Mouse (Mus musculus) bone marrow macrophage, adult 2 months (primary cell): ENCODE results near the gene Kifc1. TPM values are rescaled to one million over a fixed set of nuclear protein-coding genes. Genes with fewer than 3 reads are reported as not detected.
A peak's percentile ranks its signal among the peaks of the same experiment; 100 is the strongest.

Experiments used
- H3K27ac ChIP-seq: 2 replicates; pipeline ENCODE4 v1.5.1; 2012; ENCODE audit warnings: low read depth, low read length; ENCODE audit not compliant: insufficient read depth
- H3K4me1 ChIP-seq: 2 replicates; pipeline ENCODE4 v1.6.1; 2012; ENCODE audit warnings: low read length; ENCODE audit not compliant: control insufficient read depth, insufficient read depth
- H3K4me3 ChIP-seq: 2 replicates; pipeline ENCODE4 v1.5.1; 2012; ENCODE audit warnings: mild to moderate bottlenecking, low read length, moderate library complexity; ENCODE audit not compliant: insufficient read depth
- CTCF ChIP-seq: IDR thresholded peaks from 2 replicates; pipeline ENCODE4 v1.5.1; 2012; ENCODE audit warnings: low read depth, mild to moderate bottlenecking, low read length, moderate library complexity
- POLR2A ChIP-seq: IDR thresholded peaks from 2 replicates; pipeline ENCODE4 v1.6.1; 2012; ENCODE audit warnings: mild to moderate bottlenecking, low read depth, low read length, borderline replicate concordance
- polyA plus RNA-seq: library from polyadenylated mRNA; stranded (reverse); fragments of >200 nt; gene quantifications from 2 replicates; pipeline ENCODE4 v1.2.4, GENCODE M21; 2012; ENCODE audit not compliant: missing spikeins, insufficient read depth, insufficient read length

Kifc1 gene
- polyA plus RNA-seq, 1 experiment: 35.5 TPM

- Histone ChIP-seq H3K27ac (no peak overlapping the region), H3K4me1 (peaks cover 8% of the 10 kb centered on the region), H3K4me3 (no peak overlapping the region)
- TF ChIP-seq POLR2A: no peak
- TF ChIP-seq CTCF: no peak
Measured at GRCm38 (mm10) chr17:33848139-33848538, 42.3 kb downstream of the Kifc1 start.

- H3K4me3 ChIP-seq: no peak overlapping the region
- peaks cover 8% of the 10 kb centered on the region for H3K4me1 ChIP-seq
- TF ChIP-seq POLR2A (no peak), CTCF (no peak)
- H3K27ac ChIP-seq: no peak overlapping the region
Measured at GRCm38 (mm10) chr17:33844196-33844595, 46.3 kb downstream of the Kifc1 start.

DNA sequence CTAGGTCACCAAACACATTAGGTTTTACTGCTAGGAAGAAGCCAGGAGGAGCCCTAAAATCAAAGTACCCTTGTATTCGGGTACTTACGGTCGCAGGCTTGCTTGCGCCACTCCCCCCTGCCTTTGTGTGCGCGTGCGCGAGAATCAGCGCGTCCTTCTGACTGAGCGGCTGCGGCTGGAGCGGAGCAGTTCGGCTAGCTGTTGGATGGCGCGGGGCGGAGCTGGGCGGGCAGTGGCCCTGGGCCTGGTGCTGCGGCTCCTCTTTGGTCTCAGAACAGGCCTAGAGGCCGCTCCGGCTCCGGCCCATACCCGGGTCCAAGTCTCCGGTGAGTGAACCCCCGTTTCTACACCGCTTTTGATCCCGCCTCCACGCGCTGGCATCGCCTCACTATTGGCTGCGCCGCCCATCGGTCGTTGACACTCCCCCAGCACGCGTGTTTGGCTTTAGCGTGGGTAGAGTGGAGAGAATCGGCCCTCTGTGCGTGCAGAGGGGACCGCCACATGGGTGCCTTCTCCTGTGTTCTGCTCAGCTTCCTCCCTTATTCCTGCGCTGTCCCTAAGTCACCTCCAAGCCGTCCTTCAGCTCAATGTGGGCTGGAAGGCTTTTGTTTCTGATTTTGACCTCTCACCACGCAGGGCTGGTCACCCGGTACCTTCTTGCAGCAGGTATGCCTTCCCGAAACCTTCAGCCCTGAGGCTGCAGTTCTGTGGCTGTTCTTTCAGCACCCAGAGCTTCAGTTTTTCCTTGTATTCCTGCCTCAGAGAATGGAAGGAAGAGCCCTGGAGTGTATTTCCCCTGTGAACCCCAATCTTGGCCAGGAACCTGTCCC is 47.3 kb downstream of the Kifc1 start, which contains the start of gene Cd320:
Gene Cd320, plus strand, starts transcription at position 126 of the 830 bp plus-strand sequence.
- Histone ChIP-seq H3K4me3 (peak within 1 kb of the TSS; percentile 78), H3K4me1 (peaks cover 8% of the 10 kb centered on the region), H3K27ac (no peak within 1 kb of the TSS)
- no peak for TF ChIP-seq CTCF
- TF ChIP-seq POLR2A: 0 out of 2 replicates have a peak, but pooled peaks have one; percentile 15

- Histone ChIP-seq H3K27ac (no peak overlapping the region), H3K4me1 (peaks cover 4% of the 10 kb centered on the region), H3K4me3 (no peak overlapping the region)
- TF ChIP-seq CTCF (no peak), POLR2A (no peak)
Measured at GRCm38 (mm10) chr17:33829561-33829960, 60.9 kb downstream of the Kifc1 start.

DNA sequence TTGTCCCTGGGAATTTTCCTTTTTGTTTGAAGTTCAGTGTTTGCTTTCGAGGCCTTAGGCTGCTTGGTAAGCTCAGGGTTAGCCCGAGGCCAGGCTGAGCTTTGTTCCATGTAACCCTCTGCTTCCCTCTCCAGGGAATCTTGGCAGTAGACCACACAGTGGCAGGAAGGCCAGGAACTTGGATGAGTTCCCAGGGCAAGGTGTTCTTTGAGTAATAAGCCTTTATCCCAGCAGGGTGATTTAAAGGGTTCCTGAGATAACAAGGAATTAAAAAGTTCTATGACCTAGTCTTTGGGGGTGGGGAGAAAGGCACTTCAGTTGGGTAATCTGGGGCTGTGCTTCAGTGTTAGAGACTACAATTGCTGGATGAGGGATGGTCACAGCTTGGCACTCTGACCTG is 61.6 kb downstream of the Kifc1 start:
- no peak overlapping the region for H3K27ac ChIP-seq
- no peak overlapping the region for H3K4me3 ChIP-seq
- H3K4me1 ChIP-seq: peaks cover 4% of the 10 kb centered on the region
- TF ChIP-seq POLR2A: no peak

DNA sequence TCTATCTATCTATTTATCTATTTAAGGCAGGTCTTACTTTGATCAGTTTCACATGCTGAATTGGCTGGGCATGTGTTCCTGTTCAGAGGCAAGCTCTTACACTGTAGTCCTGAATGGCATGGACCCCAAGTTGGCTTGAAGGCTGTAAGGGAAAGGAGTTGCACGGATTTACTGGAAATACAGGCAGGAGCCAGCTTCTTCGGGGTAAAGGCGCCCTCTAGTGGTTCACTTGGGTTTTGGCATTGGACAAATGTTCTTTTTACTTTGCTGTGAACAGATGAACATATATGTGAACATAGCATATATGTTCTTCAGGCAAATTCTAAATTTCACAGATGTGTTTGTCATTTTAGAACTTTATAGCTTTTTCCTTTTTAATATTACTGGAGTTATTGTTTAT is 63.6 kb downstream of the Kifc1 start:
- Histone ChIP-seq H3K4me1 (peaks cover 10% of the 10 kb centered on the region), H3K27ac (no peak overlapping the region), H3K4me3 (no peak overlapping the region)
- TF ChIP-seq POLR2A: no peak
- TF ChIP-seq CTCF: peak; percentile 55

Other genes with a start within 250 kb of the Kifc1 start
- 320 and 384 TPM in 2 replicates for gene Hnrnpm, start 203.8 kb downstream of the Kifc1 start, polyA plus RNA-seq
- gene March2, start 172.0 kb downstream of the Kifc1 start, polyA plus RNA-seq: 61.3 and 62.9 TPM in 2 replicates
- gene Rab11b, start 130.1 kb downstream of the Kifc1 start, polyA plus RNA-seq: 128 TPM in 2 replicates
- 8.4 and 11.0 TPM in 2 replicates for gene Angptl4, start 108.8 kb downstream of the Kifc1 start, polyA plus RNA-seq
- gene Kank3, start 80.1 kb downstream of the Kifc1 start, polyA plus RNA-seq: 27.5 and 33.3 TPM in 2 replicates
- gene Rps28, start 66.1 kb downstream of the Kifc1 start, polyA plus RNA-seq: 1,369 and 1,530 TPM in 2 replicates
- 197 and 199 TPM in 2 replicates for gene Ndufa7, start 66.1 kb downstream of the Kifc1 start, polyA plus RNA-seq
- 4.4 TPM in 2 replicates for gene Cd320, start 47.6 kb downstream of the Kifc1 start, polyA plus RNA-seq
- gene Gm7029, start 16.8 kb downstream of the Kifc1 start, polyA plus RNA-seq: not detected in 2 replicates
- gene Platr17, start 14.5 kb upstream of the Kifc1 start, polyA plus RNA-seq: 3.5 and 6.4 TPM in 2 replicates
- gene Daxx, start 18.8 kb upstream of the Kifc1 start, polyA plus RNA-seq: 58.1 and 69.3 TPM in 2 replicates
- 389 and 454 TPM in 2 replicates for gene Tapbp, start 25.2 kb upstream of the Kifc1 start, polyA plus RNA-seq
- gene Zbtb22, start 25.2 kb upstream of the Kifc1 start, polyA plus RNA-seq: 21.8 and 24.0 TPM in 2 replicates
- 209 and 216 TPM in 2 replicates for gene Rgl2, start 38.9 kb upstream of the Kifc1 start, polyA plus RNA-seq
- gene Pfdn6, start 49.7 kb upstream of the Kifc1 start, polyA plus RNA-seq: 54.1 and 54.9 TPM in 2 replicates
- gene Wdr46, start 50.0 kb upstream of the Kifc1 start, polyA plus RNA-seq: 10.1 and 10.2 TPM in 2 replicates
- gene B3galt4, start 60.8 kb upstream of the Kifc1 start, polyA plus RNA-seq: 8.3 and 8.7 TPM in 2 replicates
- 41.3 and 49.7 TPM in 2 replicates for gene Vps52, start 65.2 kb upstream of the Kifc1 start, polyA plus RNA-seq
- gene Rps18, start 65.3 kb upstream of the Kifc1 start, polyA plus RNA-seq: 1,144 and 1,230 TPM in 2 replicates
- gene H2-K1, start 109.7 kb upstream of the Kifc1 start, polyA plus RNA-seq: 2,635 and 2,812 TPM in 2 replicates
- gene Ring1, start 134.0 kb upstream of the Kifc1 start, polyA plus RNA-seq: 22.8 and 22.9 TPM in 2 replicates
- gene H2-Ke6, start 137.4 kb upstream of the Kifc1 start, polyA plus RNA-seq: 64.2 and 78.0 TPM in 2 replicates
- 62.3 and 70.1 TPM in 2 replicates for gene Slc39a7, start 141.0 kb upstream of the Kifc1 start, polyA plus RNA-seq
- gene Rxrb, start 141.2 kb upstream of the Kifc1 start, polyA plus RNA-seq: 50.2 and 51.9 TPM in 2 replicates
- 0.51 and 0.61 TPM in 2 replicates for gene Col11a2, start 148.8 kb upstream of the Kifc1 start, polyA plus RNA-seq
- gene H2-Oa, start 201.7 kb upstream of the Kifc1 start, polyA plus RNA-seq: 0.88 TPM in 1 of 2 replicates, not detected in the other
- 206 and 214 TPM in 2 replicates for gene H2-DMa, start 228.9 kb upstream of the Kifc1 start, polyA plus RNA-seq
- gene Brd2, start 232.0 kb upstream of the Kifc1 start, polyA plus RNA-seq: 156 and 185 TPM in 2 replicates